Mouse (Mus musculus): ENCODE measurements at regions not wholly inside any gene's neighbourhood (a gene's known extent, or its start where the extent isn't known, plus 50 kb on each side); places are given as distances from the start of the nearest gene placed in this dataset.

- no peak for DNase-seq
These were observed 392.5 kb upstream of the Tenm3 start for GRCm38 (mm10) chr8:49236021-49236821.

- no peak for DNase-seq
These were observed 380.2 kb upstream of the Tenm3 start for GRCm38 (mm10) chr8:49223841-49224420.

GRCm38 (mm10) chr8:49195333-49195640 is 351.5 kb upstream of the Tenm3 start:
- DNase-seq, result no peak

GRCm38 (mm10) chr8:49194592-49195332 is 351.0 kb upstream of the Tenm3 start:
- DNase-seq, result no peak

GRCm38 (mm10) chr8:49186853-49187252 is 343.1 kb upstream of the Tenm3 start:
- DNase-seq, result no peak

GRCm38 (mm10) chr8:49175386-49175785 is 331.6 kb upstream of the Tenm3 start:
- no peak for DNase-seq

- DNase-seq, result no peak
These were observed 331.2 kb upstream of the Tenm3 start for GRCm38 (mm10) chr8:49174956-49175355.

- DNase-seq, result no peak
These were observed 315.6 kb upstream of the Tenm3 start for GRCm38 (mm10) chr8:49159318-49159717.

GRCm38 (mm10) chr8:49158201-49158600 is 314.4 kb upstream of the Tenm3 start:
- no peak for DNase-seq

- no peak for DNase-seq
These were observed 292.8 kb upstream of the Tenm3 start for GRCm38 (mm10) chr8:49136503-49137044.

- no peak for DNase-seq
These were observed 265.3 kb upstream of the Tenm3 start for GRCm38 (mm10) chr8:49109095-49109494.

GRCm38 (mm10) chr8:49108665-49109064 is 264.9 kb upstream of the Tenm3 start:
- no peak for DNase-seq

GRCm38 (mm10) chr8:49106531-49106930 is 262.8 kb upstream of the Tenm3 start:
- DNase-seq, result no peak

- no peak for DNase-seq
These were observed 257.4 kb upstream of the Tenm3 start for GRCm38 (mm10) chr8:49101156-49101555.

- no peak for DNase-seq
These were observed 240.6 kb upstream of the Tenm3 start for GRCm38 (mm10) chr8:49084191-49084875.

GRCm38 (mm10) chr8:49069451-49069850 is 225.7 kb upstream of the Tenm3 start:
- no peak for DNase-seq

GRCm38 (mm10) chr8:49063256-49063655 is 219.5 kb upstream of the Tenm3 start:
- no peak for DNase-seq

GRCm38 (mm10) chr8:49043236-49043635 is 199.5 kb upstream of the Tenm3 start:
- no peak for DNase-seq

- no peak for DNase-seq
These were observed 192.4 kb upstream of the Tenm3 start for GRCm38 (mm10) chr8:49035970-49036700.

GRCm38 (mm10) chr8:49035519-49035918 is 191.8 kb upstream of the Tenm3 start:
- peak; percentile 33 for DNase-seq

- DNase-seq, result no peak
These were observed 186.5 kb upstream of the Tenm3 start for GRCm38 (mm10) chr8:49030255-49030654.

GRCm38 (mm10) chr8:49017741-49018140 is 174.0 kb upstream of the Tenm3 start:
- no peak for DNase-seq
